Mouse (Mus musculus) spleen, adult 2 months (tissue): ENCODE data around the gene Alg6.

Source experiments
- CTCF ChIP-seq: fragments of 200-500 bp; IDR thresholded peaks from 2 replicates; pipeline ENCODE4 v1.5.1; 2011; ENCODE audit warnings: mild to moderate bottlenecking, inconsistent platforms; ENCODE audit not compliant: insufficient read depth, insufficient read length, insufficient replicate concordance; ENCODE audit errors: extremely low read depth
- POLR2A ChIP-seq: fragments of 200-500 bp; IDR thresholded peaks from 2 replicates; pipeline ENCODE4 v1.6.1; 2011; ENCODE audit warnings: low read depth, low read length, inconsistent platforms

DNA sequence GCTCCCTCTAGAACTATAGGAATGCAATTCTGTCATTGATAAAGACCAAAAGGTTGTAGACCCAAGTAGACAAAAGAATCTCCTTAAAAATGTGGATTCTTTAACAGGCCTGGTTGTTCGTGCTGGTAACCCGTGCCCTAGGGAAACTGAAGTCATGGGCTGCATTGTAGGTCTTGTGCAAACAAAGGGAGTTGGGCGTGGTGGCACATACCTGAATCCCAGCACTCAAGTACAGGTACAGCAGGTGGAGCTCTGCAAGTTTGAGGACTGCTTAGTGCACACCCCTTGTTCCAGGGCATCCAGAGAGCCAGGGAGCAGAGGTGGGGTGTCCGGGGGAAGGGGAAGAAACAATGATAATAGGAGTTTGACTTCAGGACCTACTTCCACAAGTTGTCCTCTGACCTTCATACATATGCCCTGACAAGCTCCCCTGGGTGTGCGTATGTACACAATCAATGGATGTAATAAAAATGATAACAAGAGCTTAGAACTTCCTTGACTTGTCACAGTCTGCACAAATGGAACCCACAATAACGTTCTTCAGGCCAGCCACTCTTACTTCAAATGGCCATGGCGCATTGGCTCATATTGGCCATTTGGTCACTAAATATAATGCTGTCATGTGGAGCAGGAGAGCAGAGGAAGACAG, 45.1 kb upstream of the Alg6 start:
- TF ChIP-seq POLR2A (no peak), CTCF (no peak)
